Mouse (Mus musculus) limb, embryonic 14.5 days (tissue): Measurements from ENCODE around the gene Zfp212. TPM values are rescaled to one million over a fixed set of nuclear protein-coding genes. Genes with fewer than 3 reads are reported as not detected.

Experiments used
- ATAC-seq: fragments of 200-750 bp; cut with Nextera tagmentation; 2 replicates; pipeline ENCODE4 v1.8.0; 2017; ENCODE audit warnings: low read depth, moderate number of reproducible peaks, moderate TSS enrichment; ENCODE audit not compliant: low FRiP score
- DNase-seq: peaks from one replicate; pipeline ENCODE4 v3.0.0-alpha.2; 2015; ENCODE audit warnings: low spot score
- H3K27ac ChIP-seq: fragments of 300-500 bp; sonication (generic); replicated peaks from 2 replicates; pipeline ENCODE4 v1.5.1; 2014; ENCODE audit warnings: low read depth, mild to moderate bottlenecking, low read length, moderate library complexity, mixed read lengths
- H3K27me3 ChIP-seq: fragments of 300-500 bp; sonication (generic); 2 replicates; pipeline ENCODE4 v1.6.1; 2014; ENCODE audit warnings: low read length, mixed read lengths; ENCODE audit not compliant: control insufficient read depth, insufficient read depth
- H3K36me3 ChIP-seq: fragments of 300-500 bp; sonication (generic); 2 replicates; pipeline ENCODE4 v1.6.1; 2014; ENCODE audit warnings: mild to moderate bottlenecking, low read length, moderate library complexity, mixed read lengths; ENCODE audit not compliant: control insufficient read depth, insufficient read depth
- H3K4me1 ChIP-seq: fragments of 300-500 bp; sonication (generic); 2 replicates; pipeline ENCODE4 v1.6.1; 2014; ENCODE audit warnings: antibody characterized with exemption, low read length, mixed read lengths; ENCODE audit not compliant: control insufficient read depth, insufficient read depth
- H3K4me2 ChIP-seq: fragments of 300-500 bp; sonication (generic); replicated peaks from 2 replicates; pipeline ENCODE4 v1.6.1; 2014; ENCODE audit warnings: low read depth, mild to moderate bottlenecking, low read length, moderate library complexity; ENCODE audit not compliant: severe bottlenecking
- H3K4me3 ChIP-seq: fragments of 300-500 bp; sonication (generic); replicated peaks from 2 replicates; pipeline ENCODE4 v1.5.1; 2014; ENCODE audit warnings: low read length
- H3K9ac ChIP-seq: fragments of 300-500 bp; sonication (generic); 2 replicates; pipeline ENCODE4 v1.6.1; 2014; ENCODE audit warnings: mild to moderate bottlenecking, low read depth, low read length, moderate library complexity; ENCODE audit not compliant: severe bottlenecking
- H3K9me3 ChIP-seq: fragments of 300-500 bp; sonication (generic); 2 replicates; pipeline ENCODE4 v1.6.1; 2016; ENCODE audit warnings: low read length; ENCODE audit not compliant: control insufficient read depth
- POLR2A ChIP-seq: fragments of 200-500 bp; IDR thresholded peaks from 2 replicates; pipeline ENCODE4 v1.8.0; 2012; ENCODE audit warnings: inconsistent platforms, mild to moderate bottlenecking, moderate library complexity, borderline replicate concordance; ENCODE audit not compliant: insufficient read depth, insufficient read length; ENCODE audit errors: extremely low read depth
- WGBS: fragments of 180-500 bp; shearing (Covaris S2); extraction: QIAGEN DNeasy Blood & Tissue Kit; methylation state at CpG from one replicate; pipeline ENCODE4 v1.1.7; 2014; 5-methylcytosine and 5-hydroxymethylcytosine counted together
- polyA plus RNA-seq, 2 experiments: library from polyadenylated mRNA; depleted of rRNA in 1 of 2; stranded (reverse) in 1 of 2; unstranded in 1 of 2; fragments of >200 nt; fragmentation: Nextera tagmentation in 1 of 2; extraction: Ambion mirVana in 1 of 2; gene quantifications; 2 replicates each; pipeline versions ENCODE4 v1.2.1 to v1.2.3; 2012 to 2014

Gene Zfp212
- polyA plus RNA-seq, 2 experiments = 14.0 to 21.0 TPM

DNA sequence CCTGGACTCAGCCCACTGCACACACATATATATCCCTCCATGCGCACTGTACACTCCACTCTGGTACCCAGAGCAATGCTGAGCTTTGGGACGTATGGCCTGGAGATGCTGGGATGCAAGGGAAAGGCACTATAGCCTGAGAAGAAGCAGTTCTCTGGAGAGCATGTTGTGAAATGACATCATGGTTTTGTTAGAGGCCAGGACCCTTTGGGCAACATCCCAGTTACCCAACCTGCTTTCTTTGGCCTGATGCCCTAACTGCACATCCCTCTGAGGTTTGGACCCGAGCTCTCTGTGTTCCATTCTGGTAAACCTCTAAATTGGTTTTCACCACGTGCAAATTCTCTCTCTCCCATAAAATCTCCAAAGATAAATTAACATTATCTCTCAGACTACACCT is 16.7 kb upstream of the Zfp212 start:
- DNase-seq (no peak), ATAC-seq (no peak)
- Histone ChIP-seq H3K4me3 (no peak overlapping the region), H3K27me3 (no peaks in the 10 kb centered on the region), H3K27ac (no peak overlapping the region), H3K9ac (no peak overlapping the region), H3K36me3 (peaks cover 96% of the 10 kb centered on the region), H3K4me2 (no peak overlapping the region), H3K4me1 (no peaks in the 10 kb centered on the region), H3K9me3 (no peaks in the 10 kb centered on the region)
- 71% methylated on average over 4 of the region's 4 CpGs for WGBS
- TF ChIP-seq POLR2A = no peak

- ATAC-seq = no peak
- H3K9me3 ChIP-seq = no peaks in the 10 kb centered on the region
- 50% methylated on average over 16 of the region's 19 CpGs for WGBS
- H3K4me2 ChIP-seq = no peak overlapping the region
- H3K4me3 ChIP-seq = no peak overlapping the region
- H3K27ac ChIP-seq = no peak overlapping the region
- no peak overlapping the region for H3K9ac ChIP-seq
- H3K36me3 ChIP-seq = peaks cover 88% of the 10 kb centered on the region
- H3K4me1 ChIP-seq = no peaks in the 10 kb centered on the region
- TF ChIP-seq POLR2A = no peak
- DNase-seq = no peak
- no peaks in the 10 kb centered on the region for H3K27me3 ChIP-seq
Observed at GRCm38 (mm10) chr6:47904361-47904760, 15.9 kb upstream of the Zfp212 start.

DNA sequence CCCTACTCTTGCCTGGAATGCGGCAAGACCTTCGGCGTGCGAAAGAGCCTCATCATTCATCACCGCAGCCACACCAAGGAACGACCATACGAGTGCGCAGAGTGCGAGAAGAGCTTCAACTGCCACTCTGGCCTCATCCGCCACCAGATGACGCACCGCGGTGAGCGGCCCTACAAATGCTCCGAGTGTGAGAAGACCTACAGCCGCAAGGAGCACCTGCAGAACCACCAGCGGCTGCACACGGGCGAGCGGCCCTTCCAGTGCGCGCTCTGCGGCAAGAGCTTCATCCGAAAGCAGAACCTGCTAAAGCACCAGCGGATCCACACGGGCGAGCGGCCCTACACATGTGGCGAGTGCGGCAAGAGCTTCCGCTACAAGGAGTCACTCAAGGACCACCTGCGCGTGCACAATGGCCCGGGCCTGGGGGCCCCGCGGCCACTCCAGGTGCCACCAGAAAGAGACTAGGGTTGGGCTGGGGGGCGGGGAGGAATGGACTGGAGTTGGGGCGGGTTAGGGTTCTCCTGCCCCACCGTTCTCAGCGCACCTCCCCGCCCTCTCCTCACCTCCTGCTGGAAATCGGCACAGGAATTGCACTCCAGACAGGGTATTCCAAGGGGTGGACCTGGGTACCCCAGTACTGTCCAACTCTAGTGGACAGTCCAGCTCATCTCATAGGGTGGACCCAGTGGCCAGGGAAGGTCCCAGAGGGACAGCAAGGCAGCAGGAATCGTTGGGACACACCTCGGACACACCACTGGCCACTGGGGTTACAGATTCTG is 15.2 kb upstream of the Zfp212 start:
- no peak for TF ChIP-seq POLR2A
- DNase-seq = no peak
- no peaks in the 10 kb centered on the region for H3K4me1 ChIP-seq
- H3K36me3 ChIP-seq = peaks cover 81% of the 10 kb centered on the region
- WGBS = 68% methylated on average over 44 of the region's 44 CpGs
- H3K27ac ChIP-seq = no peak overlapping the region
- H3K9ac ChIP-seq = no peak overlapping the region
- no peak overlapping the region for H3K4me2 ChIP-seq
- H3K27me3 ChIP-seq = no peaks in the 10 kb centered on the region
- no peak for ATAC-seq
- H3K4me3 ChIP-seq = no peak overlapping the region
- H3K9me3 ChIP-seq = no peaks in the 10 kb centered on the region

DNA sequence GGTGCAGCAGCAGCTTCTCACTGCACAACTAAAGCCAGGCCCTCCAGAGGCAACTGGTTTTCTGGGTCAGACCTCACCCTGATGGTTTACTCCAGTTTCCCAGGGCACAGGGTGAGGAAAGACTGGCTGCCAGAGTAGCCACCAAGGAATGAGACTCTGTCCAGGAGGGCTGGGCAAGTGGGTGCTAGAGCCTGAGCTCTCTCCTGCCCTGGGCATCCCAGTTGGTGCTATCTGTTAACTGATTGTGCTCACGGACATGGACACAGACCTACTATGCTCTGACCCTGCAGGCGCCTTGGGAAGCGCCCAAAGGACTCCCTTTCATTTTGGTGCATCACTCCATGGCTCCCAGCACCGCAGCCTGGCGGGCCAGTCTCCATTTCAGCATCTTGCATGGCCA is 13.9 kb upstream of the Zfp212 start:
- no peaks in the 10 kb centered on the region for H3K27me3 ChIP-seq
- TF ChIP-seq POLR2A = no peak
- H3K4me2 ChIP-seq = no peak overlapping the region
- H3K4me1 ChIP-seq = no peaks in the 10 kb centered on the region
- H3K27ac ChIP-seq = no peak overlapping the region
- 88% methylated on average over 5 of the region's 5 CpGs for WGBS
- H3K4me3 ChIP-seq = no peak overlapping the region
- no peak for ATAC-seq
- H3K36me3 ChIP-seq = peaks cover 68% of the 10 kb centered on the region
- no peaks in the 10 kb centered on the region for H3K9me3 ChIP-seq
- H3K9ac ChIP-seq = no peak overlapping the region
- DNase-seq = no peak

DNA sequence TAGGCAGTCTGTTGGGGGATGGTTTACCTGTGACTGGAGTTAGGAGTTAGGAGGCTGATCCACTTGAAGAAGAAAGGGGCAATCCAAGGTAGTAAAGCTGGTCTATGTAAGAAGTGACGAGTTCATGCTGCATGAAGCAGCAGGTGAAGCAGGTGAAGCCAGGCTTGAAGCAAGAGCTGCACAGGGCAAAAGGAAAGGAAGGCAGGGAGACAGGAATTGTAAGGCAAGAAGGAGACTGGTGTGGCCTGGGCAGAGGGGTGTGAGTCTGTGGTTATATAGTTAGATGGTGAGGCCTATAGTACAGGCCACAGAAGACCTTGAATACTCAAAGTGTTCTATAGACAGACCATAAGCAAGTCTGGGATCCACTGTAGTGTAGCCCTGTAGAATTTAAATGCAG is 11.3 kb upstream of the Zfp212 start:
- H3K4me1 ChIP-seq = no peaks in the 10 kb centered on the region
- H3K27me3 ChIP-seq = no peaks in the 10 kb centered on the region
- H3K36me3 ChIP-seq = peaks cover 43% of the 10 kb centered on the region
- WGBS = 74% methylated on average over 1 of the region's 1 CpGs
- no peak overlapping the region for H3K27ac ChIP-seq
- no peak overlapping the region for H3K4me3 ChIP-seq
- no peak for ATAC-seq
- TF ChIP-seq POLR2A = no peak
- H3K9ac ChIP-seq = no peak overlapping the region
- H3K9me3 ChIP-seq = no peaks in the 10 kb centered on the region
- no peak for DNase-seq
- no peak overlapping the region for H3K4me2 ChIP-seq
